Mouse (Mus musculus): Measurements from ENCODE around the gene Oxct2b. TPM values are rescaled to one million over a fixed set of nuclear protein-coding genes. Genes with fewer than 3 reads are reported as not detected.

Oxct2b gene
- not detected in 2 replicates for polyA plus RNA-seq (2012; ENCODE audit: insufficient read depth, insufficient read length, missing spikeins)

DNA sequence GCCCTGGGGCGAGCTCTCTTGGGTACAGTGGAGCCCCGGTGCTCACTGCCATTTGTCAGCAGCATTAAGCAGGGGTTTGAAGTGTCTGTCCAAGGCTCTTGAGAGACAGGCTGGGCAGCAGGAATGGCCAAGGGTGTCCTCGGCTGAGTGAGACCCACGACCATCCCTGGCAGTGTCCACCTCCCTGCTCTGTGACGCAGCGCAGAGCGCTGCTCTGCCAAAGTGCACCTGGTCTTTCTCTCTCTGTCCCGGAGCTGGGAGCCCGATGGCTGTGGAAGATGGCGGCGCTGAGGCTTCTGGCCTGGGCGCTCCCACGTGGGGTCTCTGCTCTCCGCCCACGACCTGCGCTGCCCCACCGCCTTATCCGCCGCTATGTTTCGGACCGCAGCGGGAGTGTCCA lies at the start of gene Oxct2b:
Gene Oxct2b (plus strand): TSS at position 256 of the 400 bp plus-strand sequence.
- no peak within 1 kb of the TSS for H3K4me3 ChIP-seq (ENCODE audit: insufficient read depth, low read depth, low read length)
- H3K4me1 ChIP-seq (ENCODE audit: control insufficient read depth, insufficient read depth, insufficient read length, low read length): no peaks in the 10 kb centered on the region
- H3K27ac ChIP-seq (replicated peaks; ENCODE audit: low read depth, low read length): no peak within 1 kb of the TSS

DNA sequence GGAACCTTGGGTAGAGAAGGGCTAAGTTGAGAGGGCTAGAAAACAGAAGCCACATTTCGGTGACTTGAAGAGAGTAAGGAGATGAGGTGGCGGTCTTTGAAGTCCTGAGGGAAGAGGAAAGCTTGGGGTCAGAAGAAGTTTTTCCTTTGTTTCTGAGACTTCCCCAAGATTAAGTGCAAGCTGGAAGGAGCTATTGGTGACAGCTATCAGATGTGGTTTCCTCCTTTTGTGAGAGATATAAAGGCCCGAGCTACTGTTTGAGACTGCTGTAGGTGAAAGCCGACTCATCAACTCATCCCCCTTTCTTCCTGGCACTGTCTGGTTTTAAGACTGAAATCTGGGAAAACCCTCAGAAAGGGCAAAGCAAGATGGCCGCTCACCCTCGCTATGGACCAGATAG lies 47.4 kb upstream of the Oxct2b start:
- Histone ChIP-seq H3K27ac (replicated peaks; ENCODE audit: low read depth, low read length) (no peak overlapping the region), H3K4me3 (ENCODE audit: insufficient read depth, low read depth, low read length) (no peak overlapping the region), H3K4me1 (ENCODE audit: control insufficient read depth, insufficient read depth, insufficient read length, low read length) (no peaks in the 10 kb centered on the region)

DNA sequence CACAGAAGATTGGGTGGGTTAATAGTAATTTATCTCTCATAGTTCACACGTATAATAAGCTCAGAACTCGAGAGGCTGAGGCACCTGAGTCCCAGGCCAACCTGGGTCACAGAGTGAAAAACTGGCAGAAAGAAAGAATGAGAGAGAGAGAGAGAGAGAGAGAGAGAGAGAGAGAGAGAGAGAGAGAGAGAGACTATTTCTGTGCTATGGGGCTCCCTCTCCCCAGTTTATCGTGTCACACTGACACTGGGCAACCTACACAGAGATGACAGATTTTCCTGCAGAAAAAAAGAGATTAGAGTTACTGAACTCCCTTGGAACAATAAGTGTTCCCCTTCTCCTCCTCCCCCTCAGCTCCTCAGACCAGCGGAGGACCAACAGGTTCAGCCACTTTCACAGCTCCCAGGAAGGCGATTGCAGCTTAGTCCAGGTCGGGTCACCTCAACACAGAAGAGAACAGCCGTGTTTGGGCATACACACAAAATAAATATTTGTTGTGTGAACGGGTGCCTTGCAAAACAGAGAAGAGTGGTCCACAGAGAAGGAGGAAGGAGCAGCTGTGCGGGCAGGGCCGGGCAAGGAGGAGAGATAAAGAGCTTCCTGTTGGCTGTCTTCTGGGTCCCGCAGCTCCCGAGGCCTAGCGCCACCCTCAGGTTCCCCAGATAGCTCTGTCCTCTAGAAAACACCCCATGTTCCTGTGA lies 44.6 kb upstream of the Oxct2b start:
- H3K4me1 ChIP-seq (ENCODE audit: control insufficient read depth, insufficient read depth, insufficient read length, low read length): no peaks in the 10 kb centered on the region
- H3K27ac ChIP-seq (replicated peaks; ENCODE audit: low read depth, low read length): no peak overlapping the region
- H3K4me3 ChIP-seq (ENCODE audit: insufficient read depth, low read depth, low read length): no peak overlapping the region

DNA sequence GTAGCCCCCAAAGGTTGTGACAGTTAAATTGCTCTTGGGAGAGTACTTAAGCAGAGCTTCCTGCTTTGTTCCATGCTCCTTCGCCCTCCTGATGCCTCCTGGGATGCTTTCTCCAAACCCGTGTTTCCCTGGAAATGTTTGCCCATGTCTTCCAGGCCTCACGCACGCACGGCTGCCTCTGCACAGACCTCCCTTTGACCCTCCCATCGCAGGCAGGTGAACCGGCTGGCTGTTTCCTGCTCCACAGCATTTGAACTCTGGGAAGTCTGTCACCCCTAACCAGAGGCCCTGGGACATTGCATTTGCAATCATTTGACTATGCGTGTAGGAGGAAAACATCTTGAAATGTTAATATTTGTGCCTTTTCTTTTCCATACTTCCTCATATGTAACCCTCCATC lies 39.1 kb upstream of the Oxct2b start:
- no peak overlapping the region for H3K27ac ChIP-seq (replicated peaks; ENCODE audit: low read depth, low read length)
- no peaks in the 10 kb centered on the region for H3K4me1 ChIP-seq (ENCODE audit: control insufficient read depth, insufficient read depth, insufficient read length, low read length)
- no peak overlapping the region for H3K4me3 ChIP-seq (ENCODE audit: insufficient read depth, low read depth, low read length)

DNA sequence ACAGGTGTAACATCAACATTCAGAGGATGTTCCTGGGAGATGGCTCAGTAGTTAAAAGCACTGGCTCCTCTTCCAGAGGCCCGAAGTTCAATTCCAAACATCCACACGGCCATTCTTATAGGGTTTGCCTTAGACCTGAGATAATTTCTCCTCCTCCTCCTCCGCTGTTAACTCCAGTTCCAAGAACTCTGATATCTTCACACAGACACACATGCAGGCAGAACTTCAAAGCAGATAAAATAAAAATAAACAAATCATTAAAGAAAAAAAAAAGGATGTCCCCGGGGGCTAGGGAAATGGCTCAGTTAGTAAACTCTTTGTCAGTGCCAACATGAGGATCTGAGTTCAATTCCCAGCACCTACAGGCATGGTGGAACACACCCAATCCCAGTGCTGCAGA lies 37.8 kb upstream of the Oxct2b start:
- no peaks in the 10 kb centered on the region for H3K4me1 ChIP-seq (ENCODE audit: control insufficient read depth, insufficient read depth, insufficient read length, low read length)
- H3K4me3 ChIP-seq (ENCODE audit: insufficient read depth, low read depth, low read length): no peak overlapping the region
- no peak overlapping the region for H3K27ac ChIP-seq (replicated peaks; ENCODE audit: low read depth, low read length)

DNA sequence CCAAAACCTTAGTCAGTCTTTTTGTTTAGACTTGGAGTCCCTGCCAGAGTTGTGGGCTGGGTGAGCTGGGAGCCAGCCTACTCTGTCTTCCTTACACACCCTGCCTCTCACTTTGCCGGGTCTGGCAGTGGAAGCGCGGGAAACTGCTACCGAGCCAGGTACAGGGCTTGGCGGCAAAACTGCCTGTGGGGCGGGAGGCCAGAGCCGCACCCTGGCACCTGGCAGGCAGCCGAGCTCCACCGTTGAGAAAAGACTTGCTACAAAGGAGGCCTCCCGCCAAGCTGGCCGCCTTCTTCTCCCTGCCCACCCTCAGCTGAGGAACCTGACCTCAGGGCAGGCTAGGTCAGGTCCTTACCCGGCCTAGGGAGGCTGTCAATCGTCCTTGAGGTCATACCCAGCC lies 35.3 kb upstream of the Oxct2b start:
- no peak overlapping the region for H3K4me3 ChIP-seq (ENCODE audit: insufficient read depth, low read depth, low read length)
- no peak overlapping the region for H3K27ac ChIP-seq (replicated peaks; ENCODE audit: low read depth, low read length)
- H3K4me1 ChIP-seq (ENCODE audit: control insufficient read depth, insufficient read depth, insufficient read length, low read length): no peaks in the 10 kb centered on the region

DNA sequence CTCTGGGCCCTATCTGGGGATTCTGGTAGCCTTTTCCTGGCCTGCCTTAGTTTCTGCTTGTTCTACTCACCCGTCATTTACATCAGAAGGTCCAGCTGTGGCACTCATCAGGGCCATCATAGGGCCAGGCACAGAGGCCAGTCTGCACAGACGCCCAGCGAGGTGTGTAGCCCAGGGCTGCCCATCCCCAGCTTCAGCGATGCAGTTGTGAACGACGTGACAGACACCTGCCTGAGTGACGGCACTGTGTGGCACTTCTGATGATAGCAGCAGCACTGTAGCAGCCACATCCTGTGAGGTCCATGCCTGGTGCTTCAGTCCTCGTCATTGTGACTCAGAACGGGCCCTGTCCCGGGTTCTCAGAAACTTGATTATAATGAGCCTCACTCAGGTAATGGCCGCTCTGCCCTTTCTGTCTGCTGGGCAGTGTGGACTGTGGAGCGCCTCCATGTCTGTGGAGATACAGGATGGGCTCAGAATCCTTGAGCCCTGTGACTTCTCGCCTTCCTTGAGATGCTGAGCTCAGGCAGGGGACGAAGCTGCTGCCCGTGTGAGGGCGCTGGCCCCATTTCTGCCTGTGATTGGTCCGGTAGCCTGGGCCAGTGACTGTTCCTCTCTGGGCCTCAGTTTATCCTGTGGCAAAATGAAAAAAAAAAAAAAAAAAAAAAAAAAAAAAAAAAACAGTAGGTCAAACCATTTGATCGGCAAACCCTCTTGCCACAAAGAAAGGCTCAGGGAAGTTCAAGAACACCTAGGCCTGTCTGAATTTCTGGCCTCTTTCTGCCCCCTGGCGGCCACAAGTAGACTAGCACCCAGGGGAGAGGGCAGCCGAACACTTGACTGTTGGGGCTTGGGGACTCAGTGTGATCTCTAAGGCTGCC lies 33.5 kb upstream of the Oxct2b start:
- no peak overlapping the region for H3K27ac ChIP-seq (replicated peaks; ENCODE audit: low read depth, low read length)
- no peaks in the 10 kb centered on the region for H3K4me1 ChIP-seq (ENCODE audit: control insufficient read depth, insufficient read depth, insufficient read length, low read length)
- no peak overlapping the region for H3K4me3 ChIP-seq (ENCODE audit: insufficient read depth, low read depth, low read length)

DNA sequence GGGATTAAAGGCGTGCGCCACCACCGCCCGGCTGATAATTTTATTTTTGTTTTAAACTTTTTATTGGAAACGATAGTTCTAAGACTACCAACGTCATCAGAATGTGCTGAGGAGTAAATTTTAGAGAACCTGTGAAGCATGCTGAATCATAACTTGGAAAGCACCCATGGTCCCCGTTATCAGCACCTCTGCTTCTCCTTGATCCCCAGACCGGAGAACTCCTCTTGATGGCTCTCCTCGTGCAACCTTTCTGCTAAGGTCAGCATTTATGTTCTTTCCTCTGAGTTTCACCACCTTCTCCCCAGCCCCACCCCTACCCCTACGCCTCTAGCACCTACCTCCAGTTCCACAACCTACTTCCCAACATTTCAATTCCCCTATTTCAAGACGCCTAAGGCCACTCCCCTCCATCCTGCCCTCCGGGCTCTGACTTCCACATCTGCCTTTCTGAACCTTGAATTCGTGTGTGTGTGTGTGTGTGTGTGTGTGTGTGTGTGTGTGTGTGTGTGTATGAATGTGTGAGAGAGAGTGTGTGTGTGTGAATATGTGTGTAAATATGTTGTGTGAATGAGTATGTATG lies 32.7 kb upstream of the Oxct2b start:
- no peak overlapping the region for H3K4me3 ChIP-seq (ENCODE audit: insufficient read depth, low read depth, low read length)
- no peak overlapping the region for H3K27ac ChIP-seq (replicated peaks; ENCODE audit: low read depth, low read length)
- H3K4me1 ChIP-seq (ENCODE audit: control insufficient read depth, insufficient read depth, insufficient read length, low read length): no peaks in the 10 kb centered on the region

DNA sequence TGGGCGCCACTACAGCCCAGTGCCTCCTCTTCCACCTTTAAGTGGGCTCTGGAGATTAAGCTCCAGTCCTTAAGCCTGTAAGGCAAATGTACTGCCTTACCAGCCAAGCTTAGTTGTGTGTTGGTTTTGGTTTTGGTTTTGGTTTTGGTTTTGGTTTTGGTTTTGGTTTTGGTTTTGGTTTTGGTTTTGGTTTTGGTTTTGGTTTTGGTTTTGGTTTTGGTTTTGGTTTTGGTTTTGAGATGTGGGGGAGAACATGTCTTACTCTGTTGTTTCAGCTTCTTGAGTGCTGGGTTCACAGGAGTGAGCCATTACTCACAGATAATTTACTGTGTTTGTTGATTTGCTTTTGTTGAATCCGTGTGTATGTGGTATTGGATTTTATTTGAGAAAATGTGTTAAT lies 30.8 kb upstream of the Oxct2b start:
- Histone ChIP-seq H3K4me1 (ENCODE audit: control insufficient read depth, insufficient read depth, insufficient read length, low read length) (no peaks in the 10 kb centered on the region), H3K4me3 (ENCODE audit: insufficient read depth, low read depth, low read length) (no peak overlapping the region), H3K27ac (replicated peaks; ENCODE audit: low read depth, low read length) (no peak overlapping the region)

DNA sequence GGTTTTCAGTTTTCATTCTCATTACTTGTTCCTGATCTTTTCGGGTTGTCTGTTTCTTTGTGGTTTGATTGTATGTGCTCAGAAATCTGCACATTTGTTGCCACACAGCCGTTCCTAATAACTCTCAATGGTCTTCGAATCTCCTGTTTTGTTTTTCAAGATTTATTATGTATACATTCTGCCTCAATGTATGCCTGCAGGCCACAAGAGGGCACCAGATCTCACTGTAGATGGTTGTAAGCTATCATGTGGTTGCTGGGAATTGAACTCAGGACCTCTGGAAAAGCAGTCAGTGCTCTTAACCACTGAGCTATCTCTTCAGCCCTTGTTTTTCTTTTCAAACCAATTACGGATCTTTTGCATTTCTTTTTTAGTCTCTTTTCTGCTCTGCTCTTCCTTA lies 29.7 kb upstream of the Oxct2b start:
- Histone ChIP-seq H3K27ac (replicated peaks; ENCODE audit: low read depth, low read length) (no peak overlapping the region), H3K4me1 (ENCODE audit: control insufficient read depth, insufficient read depth, insufficient read length, low read length) (no peaks in the 10 kb centered on the region), H3K4me3 (ENCODE audit: insufficient read depth, low read depth, low read length) (no peak overlapping the region)

DNA sequence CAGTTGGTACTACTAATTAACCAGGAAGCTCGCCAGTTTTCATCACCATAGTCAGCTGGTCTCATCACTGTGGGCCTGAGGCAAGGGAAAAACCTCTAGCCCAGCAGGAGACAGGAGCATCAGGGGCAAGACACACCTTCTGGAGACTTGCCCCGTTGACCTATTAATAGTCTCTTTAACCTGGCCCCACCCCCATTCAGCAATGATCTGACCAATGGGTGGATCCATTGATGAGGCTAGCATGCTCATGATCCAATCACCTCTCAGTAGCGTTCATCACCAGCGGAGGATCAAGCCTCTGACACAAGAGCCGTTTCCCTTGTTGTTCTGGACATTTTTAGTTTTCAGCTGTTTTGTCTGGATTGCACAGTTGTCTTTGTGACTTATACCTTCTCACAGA lies 23.4 kb upstream of the Oxct2b start:
- Histone ChIP-seq H3K4me3 (ENCODE audit: insufficient read depth, low read depth, low read length) (no peak overlapping the region), H3K4me1 (ENCODE audit: control insufficient read depth, insufficient read depth, insufficient read length, low read length) (no peaks in the 10 kb centered on the region), H3K27ac (replicated peaks; ENCODE audit: low read depth, low read length) (no peak overlapping the region)

DNA sequence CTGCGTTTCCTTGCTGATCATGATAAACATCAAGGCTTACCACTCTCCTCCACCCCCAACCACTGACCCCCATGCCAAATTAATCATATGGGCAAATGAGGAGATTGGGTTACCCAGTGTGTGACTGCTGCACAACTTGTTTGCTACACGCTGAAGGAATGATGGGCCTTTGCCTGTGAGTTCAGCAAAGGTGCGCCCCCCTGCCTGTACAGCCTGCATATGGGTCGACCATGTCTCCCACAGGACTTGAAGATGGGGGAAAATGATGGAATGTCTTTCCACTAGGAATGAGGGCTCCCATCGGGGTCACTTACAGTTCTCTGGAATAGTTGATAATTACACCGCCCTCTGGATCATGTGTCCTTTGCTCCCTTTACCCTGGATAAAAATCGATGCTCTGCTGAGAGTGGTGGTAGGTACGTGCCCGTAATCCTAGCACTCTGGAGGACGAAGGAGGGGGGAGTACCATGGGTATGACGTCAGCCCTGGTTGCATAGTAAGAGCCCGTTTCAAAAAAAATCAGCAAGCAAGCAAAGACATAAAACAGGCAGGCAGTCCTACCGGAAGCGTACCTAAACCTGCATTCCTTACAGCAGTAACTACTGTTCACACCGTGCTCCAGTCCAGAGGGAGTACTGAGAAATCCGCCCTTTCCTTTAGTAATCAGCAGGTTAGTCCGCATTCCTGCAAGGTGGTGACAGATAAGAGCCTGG lies 22.8 kb upstream of the Oxct2b start:
- Histone ChIP-seq H3K27ac (replicated peaks; ENCODE audit: low read depth, low read length) (no peak overlapping the region), H3K4me3 (ENCODE audit: insufficient read depth, low read depth, low read length) (no peak overlapping the region), H3K4me1 (ENCODE audit: control insufficient read depth, insufficient read depth, insufficient read length, low read length) (no peaks in the 10 kb centered on the region)

DNA sequence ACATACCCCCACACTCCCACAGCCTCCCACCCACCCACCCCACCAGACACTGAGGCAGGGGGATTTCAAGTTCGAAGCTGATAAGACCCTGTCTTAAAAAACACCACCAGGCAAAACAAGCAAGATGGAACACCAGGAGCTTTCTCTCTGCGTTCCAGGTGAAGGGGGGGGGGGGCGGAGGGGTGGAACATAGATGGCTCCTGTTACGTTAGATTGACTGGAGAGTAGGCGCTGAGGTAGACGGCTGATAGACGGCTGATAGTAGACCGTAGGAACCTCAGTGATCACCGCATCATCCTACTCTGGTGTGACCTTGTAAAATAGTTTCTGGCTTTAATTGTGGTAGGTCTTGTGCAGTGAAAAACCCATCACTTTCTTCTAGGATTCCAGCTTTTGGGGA lies 22.2 kb upstream of the Oxct2b start:
- Histone ChIP-seq H3K27ac (replicated peaks; ENCODE audit: low read depth, low read length) (no peak overlapping the region), H3K4me3 (ENCODE audit: insufficient read depth, low read depth, low read length) (no peak overlapping the region), H3K4me1 (ENCODE audit: control insufficient read depth, insufficient read depth, insufficient read length, low read length) (no peaks in the 10 kb centered on the region)

DNA sequence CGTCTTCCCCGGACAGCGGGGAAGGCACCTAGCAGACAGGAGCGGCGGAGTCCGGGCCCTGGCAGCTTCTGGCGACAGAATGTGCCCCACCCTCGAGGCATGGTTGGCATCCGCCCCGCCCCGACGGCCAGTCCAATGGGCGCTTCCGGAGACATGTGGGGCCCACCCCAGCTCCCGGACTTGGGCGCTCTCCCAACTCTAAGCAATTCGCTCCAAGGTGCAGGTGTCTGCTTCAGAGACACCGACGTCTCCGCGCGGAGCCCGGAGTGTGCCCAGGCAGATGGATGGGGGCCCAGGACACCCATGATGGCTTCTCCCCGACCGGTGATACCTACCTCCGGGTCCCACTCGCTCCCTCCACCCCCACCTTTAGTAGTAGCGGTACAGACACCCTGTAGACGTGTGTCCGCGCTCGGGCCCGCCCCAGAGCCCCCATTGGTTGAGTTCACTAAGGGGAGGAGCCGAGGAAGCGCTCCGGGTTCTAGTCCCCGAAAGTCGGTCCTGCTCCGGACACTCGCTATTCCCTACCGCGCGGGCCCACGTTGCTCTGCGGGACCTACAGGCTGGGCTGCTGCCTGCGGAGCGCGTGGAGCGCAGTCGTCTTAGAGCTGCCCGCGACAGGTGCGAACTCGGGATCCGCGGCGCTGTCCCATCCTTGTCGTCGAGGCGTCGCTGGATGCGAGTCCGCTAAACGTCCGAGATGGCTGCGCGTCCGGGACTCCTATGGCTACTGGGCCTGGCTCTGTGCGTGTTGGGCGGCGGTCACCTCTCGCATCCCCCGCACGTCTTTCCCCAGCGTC lies 11.2 kb upstream of the Oxct2b start, which contains the start of gene Bmp8b:
Gene Bmp8b (plus strand): TSS at position 515 of the 800 bp plus-strand sequence.
- Histone ChIP-seq H3K4me3 (ENCODE audit: insufficient read depth, low read depth, low read length) (no peak within 1 kb of the TSS), H3K4me1 (ENCODE audit: control insufficient read depth, insufficient read depth, insufficient read length, low read length) (peaks cover 3% of the 10 kb centered on the region), H3K27ac (replicated peaks; ENCODE audit: low read depth, low read length) (no peak within 1 kb of the TSS)
